In the genomic region with DNA sequence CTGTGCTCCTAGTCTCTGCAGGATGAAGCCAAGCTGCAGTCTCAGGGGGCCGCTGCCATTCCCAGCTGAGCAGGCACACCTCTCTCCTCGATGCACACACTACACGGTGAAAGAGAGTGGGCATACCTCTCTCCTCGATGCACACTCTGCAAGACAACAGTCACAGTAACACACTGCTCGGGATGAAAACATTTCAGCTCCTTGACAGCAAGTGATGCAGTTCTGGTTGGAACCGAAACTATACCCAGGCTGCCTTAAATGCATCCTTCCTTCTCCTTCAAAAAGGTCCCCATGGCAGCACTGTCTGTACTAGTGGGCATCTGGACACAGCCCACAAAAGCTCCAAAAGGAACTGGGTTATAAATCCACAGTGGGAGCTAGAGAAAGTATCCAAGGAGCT, we compare ENCODE assay signal across 23 mouse cellular contexts. TPM values are rescaled to one million over a fixed set of nuclear protein-coding genes. Genes with fewer than 3 reads are reported as not detected.
DNase-seq lines count a peak whose midpoint lies in the region; ATAC-seq and TF ChIP-seq lines count a peak whose summit lies in the region.
"Had no signal": no experiment of that assay in that cellular context is flagged by ENCODE, and none has a peak within 500 bp of the region (broad histone marks: within the 10 kb centered on the region; RNA-seq: fewer than 3 reads in every experiment).

No protein-coding gene starts in this region.

- no peak overlapping the region for H3K4me3 ChIP-seq in hindbrain, postnatal 0 days (ENCODE audit: low read length)
- no peak overlapping the region for H3K4me3 ChIP-seq in hindbrain, embryonic 14.5 days (replicated peaks; ENCODE audit: low read length)
- H3K4me3 ChIP-seq in neural tube, embryonic 13.5 days, result no peak overlapping the region
- H3K4me3 ChIP-seq in neural tube, embryonic 14.5 days (ENCODE audit: low read depth, low read length), result no peak overlapping the region
- H3K4me3 ChIP-seq: forebrain, embryonic 10.5 days; forebrain, embryonic 13.5 days; hindbrain, embryonic 10.5 days; hindbrain, embryonic 15.5 days had no signal

- DNase-seq in hindbrain, postnatal 0 days (ENCODE audit: low spot score), result no peak
- no peak for DNase-seq in hindbrain, embryonic 14.5 days (ENCODE audit: low spot score)
- no peak for DNase-seq in neural tube, embryonic 10.5 days (ENCODE audit: extremely low spot score, low spot score)
- no peak for DNase-seq in ovary, adult 18-20 months (ENCODE audit: low spot score)
- DNase-seq: adrenal gland, adult 8-10 months; adrenal gland, postnatal 25 days; cerebellum, adult 18-20 months; cerebellum, adult 9-10 months; cerebellum, postnatal 14 days; gastrocnemius, postnatal 10 days; gastrocnemius, postnatal 36 days; heart, postnatal 36 days had no signal

- H3K27ac ChIP-seq in hindbrain, postnatal 0 days, result no peak overlapping the region
- H3K27ac ChIP-seq in hindbrain, embryonic 14.5 days, result no peak overlapping the region
- no peak overlapping the region for H3K27ac ChIP-seq in neural tube, embryonic 13.5 days (replicated peaks)
- H3K27ac ChIP-seq in neural tube, embryonic 14.5 days (ENCODE audit: low read depth, low read length), result no peak overlapping the region
- H3K27ac ChIP-seq: forebrain, embryonic 10.5 days; forebrain, embryonic 13.5 days; hindbrain, embryonic 10.5 days; hindbrain, embryonic 15.5 days had no signal

- H3K9me3 ChIP-seq in hindbrain, postnatal 0 days (ENCODE audit: low read length), result no peaks in the 10 kb centered on the region
- H3K9me3 ChIP-seq in hindbrain, embryonic 14.5 days (ENCODE audit: control insufficient read depth, low read length), result no peaks in the 10 kb centered on the region
- H3K9me3 ChIP-seq in neural tube, embryonic 13.5 days, result no peaks in the 10 kb centered on the region
- H3K9me3 ChIP-seq in neural tube, embryonic 14.5 days (ENCODE audit: control insufficient read depth, low read length), result no peaks in the 10 kb centered on the region
- H3K9me3 ChIP-seq: forebrain, embryonic 10.5 days; forebrain, embryonic 13.5 days; hindbrain, embryonic 10.5 days; hindbrain, embryonic 15.5 days had no signal

- H3K36me3 ChIP-seq in hindbrain, postnatal 0 days (ENCODE audit: insufficient read depth, low read length), result no peaks in the 10 kb centered on the region
- H3K36me3 ChIP-seq in hindbrain, embryonic 14.5 days (replicated peaks; ENCODE audit: control insufficient read depth, insufficient read depth), result no peaks in the 10 kb centered on the region
- no peaks in the 10 kb centered on the region for H3K36me3 ChIP-seq in neural tube, embryonic 13.5 days
- H3K36me3 ChIP-seq in neural tube, embryonic 14.5 days (ENCODE audit: control insufficient read depth, insufficient read depth, low read length), result no peaks in the 10 kb centered on the region
- H3K36me3 ChIP-seq: forebrain, embryonic 10.5 days; hindbrain, embryonic 10.5 days; hindbrain, embryonic 15.5 days had no signal

- H3K4me1 ChIP-seq in hindbrain, postnatal 0 days (ENCODE audit: insufficient read depth, low read length), result no peaks in the 10 kb centered on the region
- H3K4me1 ChIP-seq in hindbrain, embryonic 14.5 days (replicated peaks; ENCODE audit: control insufficient read depth, insufficient read depth, low read length), result no peaks in the 10 kb centered on the region
- H3K4me1 ChIP-seq in neural tube, embryonic 13.5 days (replicated peaks), result peaks cover 6% of the 10 kb centered on the region; the same call in 1 of the 2 replicates
- H3K4me1 ChIP-seq in neural tube, embryonic 14.5 days (ENCODE audit: control insufficient read depth, insufficient read depth, low read length), result no peaks in the 10 kb centered on the region
- H3K4me1 ChIP-seq: forebrain, embryonic 10.5 days; forebrain, embryonic 13.5 days; hindbrain, embryonic 10.5 days; hindbrain, embryonic 15.5 days had no signal

- no peak overlapping the region for H3K9ac ChIP-seq in hindbrain, postnatal 0 days (replicated peaks; ENCODE audit: low read length)
- H3K9ac ChIP-seq in hindbrain, embryonic 14.5 days, result no peak overlapping the region
- no peak overlapping the region for H3K9ac ChIP-seq in neural tube, embryonic 13.5 days
- no peak overlapping the region for H3K9ac ChIP-seq in neural tube, embryonic 14.5 days (replicated peaks; ENCODE audit: low read depth, low read length)
- H3K9ac ChIP-seq: forebrain, embryonic 13.5 days; hindbrain, embryonic 15.5 days had no signal

- no peak overlapping the region for H3K4me2 ChIP-seq in hindbrain, postnatal 0 days (ENCODE audit: low read depth, low read length)
- H3K4me2 ChIP-seq in hindbrain, embryonic 14.5 days (replicated peaks), result no peak overlapping the region
- no peak overlapping the region for H3K4me2 ChIP-seq in neural tube, embryonic 13.5 days
- H3K4me2 ChIP-seq in neural tube, embryonic 14.5 days (ENCODE audit: low read depth, low read length), result no peak overlapping the region
- H3K4me2 ChIP-seq: forebrain, embryonic 13.5 days; heart, embryonic 11.5 days; hindbrain, embryonic 15.5 days had no signal

- WGBS in hindbrain, postnatal 0 days, result 62% methylated on average over 6 of the region's 6 CpGs
- WGBS in hindbrain, embryonic 14.5 days, result 63% methylated on average over 6 of the region's 6 CpGs
- 59% methylated on average over 6 of the region's 6 CpGs for WGBS in neural tube, embryonic 13.5 days
- WGBS in neural tube, embryonic 14.5 days, result 60% methylated on average over 6 of the region's 6 CpGs

- no peak for TF ChIP-seq CTCF in hindbrain, postnatal 0 days (IDR thresholded peaks at IDR 0.05; ENCODE audit: low read depth)

- 0 out of 2 replicates have a peak, but pooled peaks have one; percentile 50 for ATAC-seq in hindbrain, postnatal 0 days
- ATAC-seq in hindbrain, embryonic 14.5 days (ENCODE audit: low FRiP score), result no peak
- ATAC-seq in neural tube, embryonic 13.5 days (ENCODE audit: low read depth), result peak; percentile 40; the same call in 1 of the 2 replicates
- peak; percentile 69; the same call in 1 of the 2 replicates for ATAC-seq in neural tube, embryonic 14.5 days (ENCODE audit: low read depth)
- ATAC-seq: activated CD4-positive, CD25-positive, alpha-beta regulatory T cell, adult 4 months; CD4-positive, CD25-positive, alpha-beta regulatory T cell, adult 4 months; forebrain, embryonic 13.5 days; forebrain, embryonic 16.5 days; inflammation-experienced regulatory T-cells, adult 6 months had no signal

- no peaks in the 10 kb centered on the region for H3K27me3 ChIP-seq in hindbrain, postnatal 0 days (ENCODE audit: insufficient read depth, low read length)
- no peaks in the 10 kb centered on the region for H3K27me3 ChIP-seq in hindbrain, embryonic 14.5 days (ENCODE audit: control insufficient read depth, insufficient read depth, low read length)
- H3K27me3 ChIP-seq in neural tube, embryonic 13.5 days, result no peaks in the 10 kb centered on the region
- no peaks in the 10 kb centered on the region for H3K27me3 ChIP-seq in neural tube, embryonic 14.5 days (ENCODE audit: control insufficient read depth, insufficient read depth, low read length)
- H3K27me3 ChIP-seq: forebrain, embryonic 13.5 days; hindbrain, embryonic 15.5 days had no signal

RNA-seq across cellular contexts. Expression of a gene that starts 28.6 kb away (rescaled TPM):
- 91.2 and 113 TPM in 2 replicates for total RNA-seq in hindbrain, postnatal 0 days (2014; rRNA removed)
- 125 and 134 TPM in 2 replicates for polyA plus RNA-seq in hindbrain, postnatal 0 days (2015; fragmentation: Nextera tagmentation; extraction: Ambion mirVana)
- polyA plus RNA-seq in hindbrain, embryonic 14.5 days (2014; fragmentation: Nextera tagmentation; extraction: Ambion mirVana), result 146 and 149 TPM in 2 replicates
- 137 and 146 TPM in 2 replicates for polyA plus RNA-seq in neural tube, embryonic 13.5 days (2015; fragmentation: Nextera tagmentation; extraction: Ambion mirVana)
- polyA plus RNA-seq in neural tube, embryonic 14.5 days (2014; fragmentation: Nextera tagmentation; extraction: Ambion mirVana), result 142 and 153 TPM in 2 replicates
